Mouse (Mus musculus): ENCODE data around the gene Mndal. TPM values are rescaled to one million over a fixed set of nuclear protein-coding genes. Genes with fewer than 3 reads are reported as not detected.
"Not testable (repeated sequence)": the region's sequence is repeated elsewhere in the genome, so short reads cannot be mapped to it uniquely, and the experiment has no call there.

Mndal gene
- 1,000 to 10,000 TPM in 16 of 26 experiments, 100 to 1,000 TPM in 10; 474 to 3,416 (median 1,495) TPM for total RNA-seq (2018; cell fraction: chromatin; rRNA removed)
- total RNA-seq (2018; cell fraction: cytosol; rRNA removed), result 100 to 1,000 TPM; 160 to 831 (median 434) TPM
- total RNA-seq (2018; cell fraction: nucleus; rRNA removed), result 1,000 to 10,000 TPM in 17 of 26 experiments, 100 to 1,000 TPM in 9; 385 to 3,141 (median 1,342) TPM
- 117 to 429 TPM (median 360 TPM) in 3 replicates for polyA plus RNA-seq (2018)

DNA sequence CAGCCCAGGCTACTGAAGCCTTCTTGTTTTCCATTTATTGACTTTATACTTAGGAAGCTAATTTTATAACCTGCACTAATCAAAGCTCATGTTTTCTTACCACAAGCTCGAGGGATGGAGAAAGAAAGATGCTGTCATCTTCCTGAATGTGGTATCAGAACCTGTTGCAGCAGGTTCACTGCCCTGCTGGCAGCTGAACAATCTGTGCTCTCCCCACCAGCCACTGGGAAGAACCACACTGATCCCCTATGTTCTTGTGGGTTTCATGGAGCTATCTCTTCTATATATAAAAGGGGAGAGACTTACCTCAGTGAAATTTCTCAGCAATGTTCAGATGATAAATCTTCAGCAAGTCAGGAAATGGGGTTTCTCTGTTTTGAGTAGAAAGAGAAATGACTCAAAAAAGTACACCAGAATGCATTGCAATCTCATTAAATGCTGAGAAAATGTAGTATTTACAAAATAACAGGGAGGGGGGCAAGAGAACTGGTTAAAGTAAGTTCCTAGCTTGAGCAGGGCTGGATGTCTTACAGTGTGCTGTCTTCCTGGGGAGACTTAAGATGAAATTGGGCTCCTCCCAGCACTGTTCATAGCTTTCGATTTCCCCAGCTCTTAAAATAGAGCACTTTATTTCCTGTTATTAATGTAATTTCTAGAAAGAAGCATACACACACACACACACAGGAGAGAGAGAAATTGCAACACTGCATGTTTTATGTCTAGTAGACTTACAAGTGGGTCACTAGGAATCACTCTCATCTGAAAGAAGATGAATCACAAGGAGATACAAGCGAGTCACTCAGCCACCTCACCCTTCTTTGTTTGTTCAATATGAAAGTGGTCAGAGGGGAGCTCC, at the start of gene Mndal, which contains the start of gene Ifi203:
Gene Mndal (minus strand): TSS at position 568 of the 856 bp plus-strand sequence.
Gene Ifi203 (minus strand): TSS at position 749 of the 856 bp plus-strand sequence.
- peak within 1 kb of the TSS; percentile 78 for H3K27ac ChIP-seq
- peak within 1 kb of the TSS; percentile 69 for H3K4me3 ChIP-seq (ENCODE audit: inconsistent target)
- H3K36me3 ChIP-seq (ENCODE audit: inconsistent target), result not testable (repeated sequence)
- WGBS (ENCODE audit: missing documents), result 11% methylated on average over 2 of the region's 3 CpGs
- H3K79me2 ChIP-seq (ENCODE audit: inconsistent target), result peaks cover 49% of the 10 kb centered on the region

DNA sequence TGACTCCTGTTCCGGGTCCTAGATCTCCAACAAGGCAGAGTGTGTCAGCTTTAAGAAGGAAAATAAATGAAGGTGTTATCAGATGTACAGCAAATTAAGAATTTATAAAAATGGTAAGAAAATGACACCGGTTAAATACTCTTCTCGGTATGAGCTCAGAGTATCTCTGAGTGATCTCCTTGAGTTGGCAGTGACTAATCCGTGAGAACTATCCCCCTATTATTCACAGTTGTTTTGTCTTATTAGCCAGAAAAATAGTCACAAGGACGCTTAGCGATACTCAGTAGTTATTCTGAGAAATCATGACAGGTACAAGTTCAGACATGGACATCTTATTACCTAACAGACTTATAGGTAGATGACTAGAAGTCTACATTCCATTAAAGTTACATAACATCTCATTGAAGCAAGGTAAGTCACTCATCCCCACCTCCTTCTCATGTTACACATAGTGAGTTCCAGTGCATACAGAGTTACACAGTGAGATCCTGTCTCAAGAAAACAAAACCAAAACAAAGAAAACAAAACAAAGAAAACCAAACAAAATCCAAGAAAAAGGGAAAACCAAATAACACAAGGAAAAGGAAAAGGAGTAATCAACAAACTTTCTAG, 40.5 kb upstream of the Mndal start, which contains the start of gene Ifi202b:
Gene Ifi202b (minus strand): TSS at position 51 of the 612 bp plus-strand sequence.
- WGBS (ENCODE audit: missing documents), result 94% methylated on average over 2 of the region's 6 CpGs

DNA sequence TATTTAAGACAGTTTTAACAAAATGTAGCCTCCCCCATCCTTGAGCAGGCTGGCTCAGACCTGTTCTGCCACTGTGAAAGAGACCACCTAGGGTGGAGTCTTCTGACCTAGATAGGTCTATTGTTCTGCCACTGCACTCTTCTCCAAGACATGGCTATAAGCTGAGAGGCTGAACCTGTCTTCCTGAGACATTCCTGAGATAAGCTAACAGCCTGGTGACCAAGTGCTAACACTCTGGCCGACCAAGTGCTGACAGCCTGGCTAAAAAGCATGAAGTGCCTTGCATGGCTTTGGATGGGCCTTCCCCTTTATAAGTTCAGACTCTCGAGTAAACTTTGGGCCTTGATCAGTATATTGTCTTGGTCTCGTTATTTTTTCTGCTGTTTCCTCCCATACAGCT, 38.7 kb upstream of the Mndal start:
- not testable (repeated sequence) for H3K36me3 ChIP-seq (ENCODE audit: inconsistent target); H3K4me3 ChIP-seq (ENCODE audit: inconsistent target); H3K27ac ChIP-seq; H3K79me2 ChIP-seq (ENCODE audit: inconsistent target)
- WGBS (ENCODE audit: missing documents), result 94% methylated on average over 3 of the region's 3 CpGs

More for the DNA sequence above, 40.5 kb upstream of the Mndal start, which contains the start of gene Ifi202b:
- H3K36me3 ChIP-seq (ENCODE audit: inconsistent target); H3K4me3 ChIP-seq (ENCODE audit: inconsistent target); H3K27ac ChIP-seq; H3K79me2 ChIP-seq (ENCODE audit: inconsistent target): not testable (repeated sequence)

DNA sequence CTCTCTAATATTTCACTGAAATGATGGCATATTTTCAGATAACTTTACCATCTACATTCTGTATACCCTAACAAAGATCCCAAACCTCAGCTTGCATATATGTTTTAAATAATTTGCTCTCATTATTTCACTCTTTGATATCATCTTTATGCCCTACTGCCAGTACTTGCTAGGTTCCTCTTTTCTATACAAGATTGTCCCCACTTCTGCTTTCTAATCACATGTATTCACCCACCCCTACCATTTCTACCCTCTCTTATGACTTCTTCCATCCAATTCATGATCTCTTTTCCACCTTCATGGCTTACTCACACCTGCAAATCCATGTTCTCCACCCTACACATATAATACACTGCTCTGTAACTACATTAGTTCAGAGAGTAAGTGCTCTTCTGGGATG, 35.3 kb upstream of the Mndal start:
- Histone ChIP-seq H3K36me3 (ENCODE audit: inconsistent target) (no peaks in the 10 kb centered on the region), H3K79me2 (ENCODE audit: inconsistent target) (no peaks in the 10 kb centered on the region), H3K4me3 (ENCODE audit: inconsistent target) (no peak overlapping the region), H3K27ac (no peak overlapping the region)

DNA sequence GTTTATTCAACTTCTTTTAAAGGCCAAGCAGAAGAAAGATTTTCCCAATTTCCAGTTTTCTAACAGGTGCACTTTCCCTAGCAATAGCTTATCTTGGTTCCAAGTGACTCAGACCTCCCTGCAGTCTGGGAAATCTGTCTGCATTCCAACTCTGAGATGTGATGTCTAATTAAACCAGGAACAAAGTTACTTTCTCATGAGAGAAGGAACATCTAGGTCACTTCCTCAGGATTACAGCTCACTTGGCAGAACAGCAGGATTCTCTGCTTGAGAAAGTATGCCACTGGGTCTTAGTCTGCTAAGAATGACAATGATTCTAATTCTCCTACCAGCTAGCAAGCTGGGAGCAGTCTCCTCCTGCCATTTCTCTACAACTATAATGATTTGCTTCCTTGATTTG, 30.8 kb upstream of the Mndal start:
- H3K4me3 ChIP-seq (ENCODE audit: inconsistent target), result no peak overlapping the region

DNA sequence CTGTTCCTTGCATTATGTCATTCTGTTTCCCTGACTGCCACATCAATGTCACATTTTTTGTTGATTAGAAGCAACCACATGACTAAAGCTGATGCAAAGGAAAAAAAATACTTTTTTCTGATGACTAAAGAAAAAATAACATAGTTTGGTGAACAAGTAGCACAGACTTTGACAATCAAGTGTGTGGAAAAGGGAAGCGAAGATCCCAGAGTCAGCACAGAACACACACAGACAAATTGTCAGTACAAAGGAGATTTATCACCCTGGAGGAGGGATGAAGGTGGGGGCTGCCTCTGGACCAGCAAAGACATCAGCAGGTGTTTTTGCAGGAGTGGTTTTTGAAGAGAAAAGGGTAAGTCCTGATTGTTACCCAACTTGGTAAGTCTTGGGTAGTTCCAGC, 19.2 kb upstream of the Mndal start:
- WGBS (ENCODE audit: missing documents), result no CpG with 5 or more reads among the region's 1 CpGs
- H3K36me3 ChIP-seq (ENCODE audit: inconsistent target), result not testable (repeated sequence)
- H3K27ac ChIP-seq, result peak overlapping the region; percentile 52

More for the DNA sequence above, 30.8 kb upstream of the Mndal start:
- Histone ChIP-seq H3K79me2 (ENCODE audit: inconsistent target) (no peaks in the 10 kb centered on the region), H3K36me3 (ENCODE audit: inconsistent target) (no peaks in the 10 kb centered on the region), H3K27ac (no peak overlapping the region)

DNA sequence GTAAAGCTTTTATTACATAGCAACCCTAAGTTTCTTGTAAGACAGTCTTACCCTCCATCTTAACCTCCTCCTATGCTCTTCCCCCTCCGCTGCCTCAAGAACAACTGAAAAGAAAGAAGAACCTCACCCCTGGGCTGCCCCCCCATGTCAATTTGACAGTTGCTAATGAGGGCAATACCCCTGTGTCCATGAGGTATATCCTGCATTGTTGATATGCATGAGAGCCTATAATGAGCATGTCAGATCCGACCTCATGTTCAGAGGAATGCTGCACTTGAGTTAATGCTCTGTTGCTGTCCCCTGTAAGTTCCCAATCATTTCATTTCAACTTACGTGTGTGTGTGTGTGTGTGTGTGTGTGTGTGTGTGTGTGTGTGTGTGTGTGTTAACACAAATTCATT, 17.7 kb upstream of the Mndal start:
- H3K4me3 ChIP-seq (ENCODE audit: inconsistent target); H3K79me2 ChIP-seq (ENCODE audit: inconsistent target); H3K36me3 ChIP-seq (ENCODE audit: inconsistent target); H3K27ac ChIP-seq: not testable (repeated sequence)
- WGBS (ENCODE audit: missing documents), result 93% methylated on average over 1 of the region's 3 CpGs

More for the DNA sequence above, 19.2 kb upstream of the Mndal start:
- H3K4me3 ChIP-seq (ENCODE audit: inconsistent target); H3K79me2 ChIP-seq (ENCODE audit: inconsistent target): not testable (repeated sequence)

DNA sequence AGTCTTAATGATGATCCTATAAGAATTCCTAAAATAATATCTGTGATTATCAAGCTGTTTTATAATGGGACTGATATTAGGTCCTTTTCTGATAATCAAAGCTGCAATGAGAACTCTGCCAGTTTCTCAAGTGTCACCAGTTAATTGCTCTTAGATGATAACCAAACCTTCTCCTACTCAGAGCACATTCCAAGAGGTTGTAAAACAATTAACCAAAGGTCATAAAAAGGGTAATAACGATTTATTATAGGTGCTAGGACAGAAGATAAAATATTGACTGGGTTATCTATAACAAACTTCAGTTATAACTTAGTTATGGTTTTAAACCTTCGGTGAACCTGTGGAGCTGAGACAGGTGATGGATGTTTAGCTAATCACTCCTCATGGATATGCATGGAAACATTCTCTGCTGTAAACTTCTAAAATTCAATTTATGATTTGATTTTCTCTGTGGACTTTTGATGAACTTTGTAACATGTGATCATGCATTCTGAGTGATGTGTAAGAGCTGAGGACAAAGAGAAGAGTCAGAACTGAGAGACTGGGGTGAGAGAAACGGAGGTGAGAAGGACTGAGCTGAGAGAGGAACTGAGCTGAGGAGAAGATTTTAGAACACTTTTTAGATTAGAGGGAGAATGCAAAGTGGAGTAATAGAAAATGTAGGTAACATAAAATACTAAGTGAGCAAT, 13.7 kb upstream of the Mndal start:
- H3K4me3 ChIP-seq (ENCODE audit: inconsistent target); H3K36me3 ChIP-seq (ENCODE audit: inconsistent target); H3K79me2 ChIP-seq (ENCODE audit: inconsistent target); H3K27ac ChIP-seq: not testable (repeated sequence)
- 100% methylated on average over 3 of the region's 3 CpGs for WGBS (ENCODE audit: missing documents)

DNA sequence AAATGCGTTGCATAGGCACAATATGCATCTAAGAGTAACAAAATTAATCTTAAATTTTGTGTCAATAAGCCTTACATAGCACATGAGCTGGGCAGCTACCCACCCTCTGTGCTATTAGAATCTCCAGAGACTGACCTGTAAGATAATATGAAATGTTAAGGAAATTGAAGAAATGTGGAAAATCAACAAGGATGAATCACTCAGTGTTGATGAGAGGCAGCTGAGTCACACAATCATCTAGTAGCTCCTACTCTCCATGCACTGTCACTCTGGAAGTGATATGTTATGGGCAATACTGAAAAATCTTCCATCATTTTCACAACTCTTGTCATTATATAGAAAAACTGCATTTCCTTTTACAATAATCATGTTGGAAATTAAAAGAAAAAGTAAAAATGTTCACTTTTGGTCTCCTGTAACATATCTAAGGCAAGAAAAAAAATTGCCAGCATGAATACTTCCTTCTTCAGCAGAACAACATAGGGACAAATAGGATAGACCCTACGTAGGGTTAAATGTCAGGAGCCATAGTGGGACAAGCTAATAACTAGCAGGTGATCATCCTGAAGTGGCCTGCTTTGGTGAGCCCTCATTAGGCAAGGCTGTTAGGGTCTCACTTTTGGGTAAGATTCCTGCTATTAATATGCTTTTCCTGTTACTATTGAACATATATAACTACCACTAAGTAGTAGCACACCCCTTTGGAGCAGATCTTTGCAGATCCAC, 12.9 kb upstream of the Mndal start:
- WGBS (ENCODE audit: missing documents), result 100% methylated on average over 2 of the region's 2 CpGs

DNA sequence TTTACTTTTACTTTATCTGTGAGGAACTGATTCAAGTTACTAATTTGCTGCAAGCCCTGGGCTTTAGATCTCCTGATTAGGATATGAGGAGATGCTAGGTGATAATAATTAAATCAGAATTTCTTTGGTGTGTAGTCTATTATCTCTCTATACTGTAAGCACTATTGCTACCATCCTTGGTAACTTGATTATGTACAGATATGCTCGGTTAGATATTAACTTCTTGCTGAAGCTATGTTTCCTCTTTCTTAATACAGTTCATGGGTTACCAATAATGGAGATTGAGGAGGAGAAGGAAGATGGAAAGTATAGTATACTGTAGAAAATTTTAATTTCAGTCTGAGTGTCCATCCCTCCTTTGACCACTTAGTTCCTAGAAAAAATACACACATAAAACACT, 11.3 kb upstream of the Mndal start:
- WGBS (ENCODE audit: missing documents), result 82% methylated on average over 1 of the region's 1 CpGs
- Histone ChIP-seq H3K79me2 (ENCODE audit: inconsistent target) (no peaks in the 10 kb centered on the region), H3K36me3 (ENCODE audit: inconsistent target) (no peaks in the 10 kb centered on the region), H3K27ac (no peak overlapping the region), H3K4me3 (ENCODE audit: inconsistent target) (no peak overlapping the region)

More for the DNA sequence above, 12.9 kb upstream of the Mndal start:
- H3K27ac ChIP-seq, result no peak overlapping the region
- H3K4me3 ChIP-seq (ENCODE audit: inconsistent target), result no peak overlapping the region
- H3K79me2 ChIP-seq (ENCODE audit: inconsistent target), result no peaks in the 10 kb centered on the region
- H3K36me3 ChIP-seq (ENCODE audit: inconsistent target), result no peaks in the 10 kb centered on the region

DNA sequence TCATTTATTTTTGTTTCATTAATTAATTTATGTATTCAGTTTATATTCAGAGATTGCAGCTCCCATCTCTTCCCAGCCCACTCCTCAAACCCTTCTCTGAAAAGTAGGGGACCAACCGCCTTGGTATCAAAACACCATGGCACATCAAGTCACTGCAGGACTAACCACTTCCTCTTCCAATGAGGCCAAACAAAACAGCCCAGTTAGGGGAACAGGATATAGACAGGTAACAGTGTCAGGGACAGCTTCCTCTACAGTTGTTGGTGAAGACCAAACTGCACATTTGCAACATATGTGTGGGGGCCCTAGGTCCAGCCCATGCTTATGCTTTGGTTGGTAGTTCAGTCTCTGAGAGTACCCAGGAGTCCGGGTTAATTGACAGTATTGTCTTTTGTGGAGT, 6.8 kb upstream of the Mndal start:
- not testable (repeated sequence) for H3K79me2 ChIP-seq (ENCODE audit: inconsistent target); H3K36me3 ChIP-seq (ENCODE audit: inconsistent target); H3K27ac ChIP-seq; H3K4me3 ChIP-seq (ENCODE audit: inconsistent target)
- 19% methylated on average over 2 of the region's 2 CpGs for WGBS (ENCODE audit: missing documents)

DNA sequence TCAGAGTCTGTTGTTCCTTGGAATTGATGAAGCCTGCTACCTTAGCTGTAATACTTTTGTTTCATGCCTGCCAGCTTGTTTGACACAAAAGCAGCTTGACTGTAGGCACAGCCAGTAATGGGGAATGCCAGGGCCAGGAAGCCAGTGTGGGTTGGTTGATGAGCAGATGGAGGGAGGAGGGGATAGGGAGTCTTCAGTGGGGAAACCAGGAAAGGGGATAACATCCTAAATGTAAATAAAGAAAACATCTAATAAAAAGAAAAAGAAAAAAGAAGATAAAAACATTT, 432 bp upstream of the Mndal start:
- H3K36me3 ChIP-seq (ENCODE audit: inconsistent target); H3K4me3 ChIP-seq (ENCODE audit: inconsistent target): not testable (repeated sequence)
- Histone ChIP-seq H3K27ac (peak overlapping the region; percentile 49), H3K79me2 (ENCODE audit: inconsistent target) (peaks cover 43% of the 10 kb centered on the region)

DNA sequence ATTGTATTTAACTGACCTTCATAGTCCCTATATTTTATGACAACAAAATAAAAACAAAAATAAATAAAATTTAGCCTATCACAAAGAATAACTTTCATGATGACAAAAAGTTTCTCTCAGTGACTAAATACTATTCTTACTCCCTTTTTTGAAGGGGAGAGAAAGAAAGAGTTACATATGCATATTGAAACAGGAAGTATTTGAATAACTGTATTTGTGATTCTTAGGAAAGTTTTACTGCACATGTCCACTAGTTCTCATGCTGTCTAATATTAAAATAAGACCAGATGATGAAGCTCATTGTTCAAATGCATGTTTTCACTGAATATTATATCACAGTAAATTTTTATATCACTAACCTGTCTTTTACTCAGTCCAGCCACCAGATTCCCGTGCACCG, 769 bp downstream of the Mndal start:
- peaks cover 56% of the 10 kb centered on the region for H3K79me2 ChIP-seq (ENCODE audit: inconsistent target)

DNA sequence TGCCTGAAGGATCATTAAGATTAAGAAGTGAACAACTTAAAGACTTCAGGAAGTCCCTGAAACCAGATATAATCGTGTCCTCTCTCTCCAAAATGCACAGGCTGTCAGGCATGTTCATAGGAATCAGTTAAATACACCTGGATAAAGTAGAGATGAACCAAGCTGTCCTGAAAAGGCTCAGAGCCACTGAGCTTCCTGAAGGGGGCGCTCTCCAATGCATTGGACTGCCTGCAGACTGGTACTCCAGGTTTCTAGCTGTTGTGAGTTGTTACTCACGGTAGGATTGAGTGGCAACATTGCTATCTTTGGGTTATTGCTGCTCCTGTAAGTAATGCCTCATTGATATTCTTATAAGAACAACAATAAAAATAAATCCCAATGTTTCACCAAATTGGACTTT, 23.0 kb downstream of the Mndal start:
- H3K4me3 ChIP-seq (ENCODE audit: inconsistent target); H3K79me2 ChIP-seq (ENCODE audit: inconsistent target); H3K27ac ChIP-seq: not testable (repeated sequence)
- 93% methylated on average over 2 of the region's 3 CpGs for WGBS (ENCODE audit: missing documents)
- peaks cover 18% of the 10 kb centered on the region; the same call in 1 of the 2 replicates for H3K36me3 ChIP-seq (ENCODE audit: inconsistent target)

More for the DNA sequence above, 769 bp downstream of the Mndal start:
- 0% methylated on average over 2 of the region's 2 CpGs for WGBS (ENCODE audit: missing documents)
- peak overlapping the region; percentile 69 for H3K4me3 ChIP-seq (ENCODE audit: inconsistent target)
- H3K27ac ChIP-seq, result peak overlapping the region; percentile 78
- peaks cover 10% of the 10 kb centered on the region for H3K36me3 ChIP-seq (ENCODE audit: inconsistent target)

All from macrophage (primary cell).